Mouse (Mus musculus) embryonic fibroblast, embryonic 13.5 days (primary cell): ENCODE results near the gene Calml4. TPM values are rescaled to one million over a fixed set of nuclear protein-coding genes. Genes with fewer than 3 reads are reported as not detected.
A peak's percentile ranks its signal among the peaks of the same experiment; 100 is the strongest.

Experiments
- H3K27ac ChIP-seq: 2 replicates; pipeline ENCODE4 v1.5.1; 2012; ENCODE audit warnings: low read length, control low read depth, inconsistent platforms; ENCODE audit not compliant: insufficient read depth
- H3K4me1 ChIP-seq: 2 replicates; pipeline ENCODE4 v1.6.1; 2011; ENCODE audit warnings: low read length; ENCODE audit not compliant: control insufficient read depth, insufficient read depth
- H3K4me3 ChIP-seq: 2 replicates; pipeline ENCODE4 v1.5.1; 2011; ENCODE audit warnings: mild to moderate bottlenecking, control low read depth, low read length; ENCODE audit not compliant: insufficient read depth
- CTCF ChIP-seq: IDR thresholded peaks from 2 replicates; pipeline ENCODE4 v1.5.1; 2011; ENCODE audit warnings: mild to moderate bottlenecking, control low read depth, low read length, moderate library complexity, borderline replicate concordance; ENCODE audit not compliant: insufficient read depth
- POLR2A ChIP-seq: IDR thresholded peaks from 2 replicates; pipeline ENCODE4 v1.6.1; 2011; ENCODE audit warnings: low read depth, mild to moderate bottlenecking, control low read depth, low read length, moderate library complexity
- polyA plus RNA-seq: library from polyadenylated mRNA; stranded (reverse); fragments of >200 nt; gene quantifications from 2 replicates; pipeline ENCODE4 v1.2.4, GENCODE M21; 2011; ENCODE audit warnings: low read depth; ENCODE audit not compliant: missing spikeins, insufficient read length

The Calml4 gene
- polyA plus RNA-seq, result 2.9 and 7.5 TPM in 2 replicates

GRCm38 (mm10) chr9:62857719-62858261 lies at the start of gene Calml4:
Gene Calml4 (plus strand): TSS chr9:62858080.
- H3K4me3 ChIP-seq, result no peak within 1 kb of the TSS

DNA sequence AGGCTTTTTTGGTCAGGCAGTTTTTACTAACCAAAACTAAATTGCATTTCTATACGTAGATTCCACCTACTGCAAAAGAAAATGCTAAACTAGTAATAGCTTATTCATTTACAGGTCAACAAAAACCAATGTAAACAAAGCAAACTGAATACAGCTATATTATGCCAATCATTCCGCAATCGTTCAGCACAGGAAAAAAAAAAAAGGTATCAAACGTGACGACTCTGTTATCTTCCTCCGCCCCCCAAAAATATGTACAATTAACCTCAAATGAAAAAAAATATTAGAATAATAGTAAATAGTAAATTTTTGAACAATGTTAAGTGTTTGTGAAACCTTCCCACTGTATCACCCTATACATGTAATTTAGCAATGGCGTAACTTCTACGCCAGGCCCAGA lies 47.8 kb upstream of the Calml4 start:
- TF ChIP-seq POLR2A (no peak), CTCF (no peak)
- Histone ChIP-seq H3K4me1 (peaks cover 7% of the 10 kb centered on the region), H3K4me3 (peak overlapping the region; percentile 62), H3K27ac (no peak overlapping the region)

More at GRCm38 (mm10) chr9:62857719-62858261, at the start of gene Calml4:
- H3K4me1 ChIP-seq, result 0 out of 2 replicates have a peak, but pooled peaks cover 4% of the 10 kb centered on the region
- peak within 1 kb of the TSS; percentile 34; the same call in 1 of the 2 replicates for H3K27ac ChIP-seq
- TF ChIP-seq POLR2A, result no peak
- TF ChIP-seq CTCF, result no peak

- Histone ChIP-seq H3K4me3 (peak overlapping the region; percentile 62), H3K4me1 (peaks cover 7% of the 10 kb centered on the region), H3K27ac (peak overlapping the region; percentile 97)
- TF ChIP-seq CTCF (no peak), POLR2A (peak; percentile 51)
Measured at GRCm38 (mm10) chr9:62810543-62811515, 47.1 kb upstream of the Calml4 start.

DNA sequence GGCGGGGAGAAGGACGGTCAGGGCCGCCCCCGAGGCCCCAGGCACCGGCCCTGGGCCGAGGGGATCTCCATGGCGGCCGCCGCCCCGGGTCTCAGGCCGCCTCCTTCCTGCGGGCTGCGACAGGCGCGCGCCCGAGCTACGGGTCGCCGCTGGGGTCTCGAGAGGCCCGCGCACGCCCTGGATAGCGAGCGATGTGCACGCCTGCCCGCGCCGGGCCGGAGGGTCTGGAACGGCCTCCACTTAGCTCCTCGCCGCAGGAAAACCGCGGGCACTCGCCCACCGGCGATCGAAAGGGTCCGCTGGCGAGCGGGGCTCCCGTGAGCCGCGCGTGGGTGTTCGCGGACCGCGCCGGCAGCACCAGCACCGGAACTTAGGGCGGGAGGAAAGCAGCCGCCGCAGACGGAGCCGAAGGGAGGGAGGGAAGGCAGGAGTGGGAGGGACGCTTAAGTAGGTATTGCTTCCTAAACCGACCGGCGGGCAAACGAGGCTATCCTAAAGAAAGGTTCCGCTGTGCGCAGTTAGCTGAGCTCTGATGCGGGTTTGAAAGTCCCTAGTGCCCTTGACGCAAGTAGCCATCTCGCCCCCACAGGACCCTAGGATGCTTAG lies 46.3 kb upstream of the Calml4 start, which contains the start of gene Fem1b:
Gene Fem1b (minus strand): TSS at position 419 of the 606 bp plus-strand sequence.
- Histone ChIP-seq H3K4me1 (peaks cover 7% of the 10 kb centered on the region), H3K27ac (peak within 1 kb of the TSS; percentile 97), H3K4me3 (peak within 1 kb of the TSS; percentile 62)
- TF ChIP-seq POLR2A, result peak; percentile 96
- TF ChIP-seq CTCF, result no peak

DNA sequence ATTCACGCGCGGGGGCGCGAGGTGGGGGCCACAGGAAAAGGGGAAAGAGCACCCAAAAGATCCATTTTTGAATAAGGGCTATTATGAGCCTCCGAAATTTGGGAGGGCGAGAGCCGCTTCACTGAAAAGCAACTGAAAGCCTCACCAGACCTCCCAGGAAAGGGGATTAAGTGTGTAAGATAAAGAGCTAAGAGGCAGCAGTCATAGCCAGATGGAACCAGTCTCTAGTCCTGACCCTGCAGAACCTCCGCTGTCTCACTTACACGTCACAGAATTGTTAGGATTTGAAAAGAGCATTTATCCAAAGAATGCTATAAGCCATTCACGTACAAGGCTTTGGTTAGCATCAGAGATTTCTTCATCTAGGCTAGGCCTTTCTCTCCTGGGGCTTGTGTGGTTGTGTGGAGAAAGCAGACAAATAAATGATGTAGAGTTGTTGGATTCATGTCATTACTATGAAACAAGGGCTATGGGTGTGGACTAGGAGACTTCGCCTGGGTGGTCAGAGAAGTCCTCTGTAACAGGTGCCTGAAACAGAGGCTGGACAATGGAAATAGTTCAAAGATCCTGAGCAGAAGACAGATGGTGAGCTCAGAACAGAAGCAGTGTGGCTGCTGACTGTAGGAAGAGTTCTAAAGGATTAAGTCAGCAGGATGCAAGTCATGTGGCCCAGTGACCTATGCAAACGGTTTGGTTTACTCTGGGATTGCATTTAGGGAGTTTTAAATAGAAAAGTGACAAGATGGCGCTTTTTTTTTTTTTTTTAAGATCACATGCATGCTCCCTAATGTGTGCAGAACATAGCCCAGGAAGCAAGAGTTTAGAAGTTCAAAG lies 45.4 kb upstream of the Calml4 start:
- Histone ChIP-seq H3K27ac (peak overlapping the region; percentile 74), H3K4me3 (peak overlapping the region; percentile 62), H3K4me1 (peaks cover 10% of the 10 kb centered on the region)
- peak; percentile 33; the same call in 1 of the 2 replicates for TF ChIP-seq POLR2A
- no peak for TF ChIP-seq CTCF

DNA sequence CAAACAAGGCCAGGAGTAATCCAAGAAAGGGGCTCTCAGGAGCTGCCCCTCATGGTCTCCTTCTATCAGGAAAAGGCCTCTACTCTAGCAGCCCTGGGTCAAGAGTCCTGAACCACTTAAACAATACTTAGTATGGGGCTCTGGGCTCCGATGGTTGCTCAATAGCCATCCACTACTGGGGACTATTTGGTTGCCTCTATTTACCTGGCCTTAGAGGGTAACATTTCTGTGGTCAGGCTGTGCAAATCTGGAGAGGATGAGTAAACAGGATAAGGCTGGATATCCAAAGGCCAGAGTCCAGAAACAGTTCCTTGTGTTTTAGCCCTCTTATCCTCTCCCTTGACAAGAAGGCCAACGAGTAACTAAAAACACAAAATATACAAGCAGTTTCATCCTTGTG lies 43.1 kb upstream of the Calml4 start:
- no peak overlapping the region for H3K27ac ChIP-seq
- peaks cover 15% of the 10 kb centered on the region for H3K4me1 ChIP-seq
- TF ChIP-seq POLR2A, result no peak
- TF ChIP-seq CTCF, result no peak
- H3K4me3 ChIP-seq, result no peak overlapping the region

DNA sequence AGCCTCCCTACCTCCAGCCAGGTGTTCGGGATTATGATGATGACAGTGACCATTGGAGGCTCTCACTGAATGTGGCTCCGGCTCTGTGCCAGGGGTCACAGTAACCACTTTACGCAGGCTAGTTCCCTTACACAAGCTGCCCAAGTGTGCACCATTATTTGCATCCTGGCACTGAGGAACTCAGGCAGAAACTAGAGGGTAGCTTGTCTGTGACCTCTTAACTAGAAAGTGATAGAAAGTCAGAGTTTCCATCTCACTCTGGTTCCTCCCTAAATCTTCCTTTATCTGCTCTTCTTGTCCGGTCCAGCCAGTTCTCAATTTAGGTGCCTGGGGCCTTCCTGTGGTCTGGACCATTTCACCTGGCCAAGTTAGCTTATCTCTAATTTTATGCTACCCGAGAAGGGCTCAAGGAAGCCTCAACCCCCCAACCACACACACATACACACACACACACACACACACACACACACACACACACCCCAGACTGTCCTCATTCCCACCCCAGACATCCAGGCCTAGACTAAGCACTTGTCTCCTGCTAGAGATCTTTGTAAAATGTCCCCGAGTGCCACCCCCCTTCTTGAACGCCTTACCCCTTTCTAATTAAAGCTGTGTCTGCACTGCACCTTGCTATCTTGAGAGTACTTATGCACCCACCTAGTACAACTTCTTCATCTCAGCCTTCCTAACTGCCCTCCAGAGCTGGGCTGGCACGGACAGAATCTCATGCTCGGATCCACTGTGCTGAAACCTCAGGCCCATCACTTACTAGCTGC lies 41.4 kb upstream of the Calml4 start:
- Histone ChIP-seq H3K4me1 (peaks cover 15% of the 10 kb centered on the region), H3K4me3 (no peak overlapping the region), H3K27ac (no peak overlapping the region)
- TF ChIP-seq POLR2A, result no peak
- TF ChIP-seq CTCF, result no peak

DNA sequence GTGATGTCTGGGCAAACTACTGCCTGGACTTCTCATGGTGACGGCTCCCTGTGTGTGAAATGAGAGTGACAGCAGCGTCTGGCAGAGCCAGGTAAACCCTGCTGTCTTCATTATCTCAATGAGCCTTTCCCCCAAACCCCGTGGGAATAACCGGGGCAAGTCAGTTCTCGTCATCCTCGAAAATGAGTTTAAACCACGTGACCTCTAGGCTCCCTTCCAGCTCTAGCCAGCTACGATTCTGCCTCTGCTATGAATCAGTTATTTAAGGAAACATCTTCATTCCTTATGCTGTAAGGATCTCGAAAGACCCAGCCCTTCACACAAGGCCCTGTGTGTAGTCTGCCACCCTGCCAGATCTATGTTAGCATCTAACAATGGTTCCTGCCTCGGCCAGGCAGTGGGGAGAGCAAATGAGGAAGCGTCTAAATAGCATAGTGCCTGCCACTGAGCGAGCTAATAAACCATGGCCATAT lies 40.7 kb upstream of the Calml4 start:
- H3K4me1 ChIP-seq, result peaks cover 15% of the 10 kb centered on the region
- H3K27ac ChIP-seq, result peak overlapping the region; percentile 81
- no peak for TF ChIP-seq CTCF
- no peak for TF ChIP-seq POLR2A
- H3K4me3 ChIP-seq, result no peak overlapping the region
